Mouse (Mus musculus): ENCODE measurements around the gene Pgbd5.

DNA sequence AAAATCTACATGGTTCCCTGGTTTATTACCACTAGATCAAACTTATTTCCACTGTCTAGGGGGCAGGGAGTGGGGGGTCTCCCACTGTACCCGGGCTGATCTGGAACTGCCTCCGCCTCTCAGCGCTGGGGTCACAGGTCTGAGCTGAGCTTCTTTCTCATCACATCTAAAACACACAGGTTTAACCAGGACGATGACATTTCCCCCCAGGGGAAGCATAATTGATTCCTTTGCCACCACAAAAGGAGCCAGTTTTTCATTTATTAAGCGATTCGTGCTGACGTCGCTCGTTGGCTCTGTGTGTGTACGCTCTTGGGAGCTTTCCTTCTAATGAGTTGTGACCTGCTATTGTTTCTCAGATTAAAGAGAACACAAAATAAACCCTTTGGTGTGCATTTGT, 21.6 kb upstream of the Pgbd5 start:
- no peak for TF ChIP-seq CTCF (conservative IDR thresholded peaks at IDR 0.05; ENCODE audit: low read length)
- no peak for TF ChIP-seq NANOG (IDR thresholded peaks at IDR 0.05; ENCODE audit: borderline replicate concordance, low read length)
- no peak for TF ChIP-seq POU5F1 (IDR thresholded peaks at IDR 0.05; ENCODE audit: borderline replicate concordance, low read length)
